Mouse (Mus musculus): ENCODE data around the gene Sec14l2. TPM values are rescaled to one million over a fixed set of nuclear protein-coding genes. Genes with fewer than 3 reads are reported as not detected.
"Not testable (repeated sequence)": the region's sequence is repeated elsewhere in the genome, so short reads cannot be mapped to it uniquely, and the experiment has no call there.

Sec14l2 gene
- polyA plus RNA-seq, 1 experiment from 2014 or later = 3.2 TPM

GRCm38 (mm10) chr11:4148120-4148519 is 24.9 kb upstream of the Sec14l2 start:
- WGBS = 88% methylated on average over 5 of the region's 5 CpGs
- Histone ChIP-seq H3K36me3 (peaks cover 44% of the 10 kb centered on the region), H3K9me3 (no peaks in the 10 kb centered on the region), H3K4me3 (replicated peaks) (no peak overlapping the region), H3K27me3 (no peaks in the 10 kb centered on the region), H3K4me2 (no peak overlapping the region), H3K9ac (replicated peaks) (no peak overlapping the region), H3K27ac (no peak overlapping the region), H3K4me1 (replicated peaks) (no peaks in the 10 kb centered on the region)
- no peak for ATAC-seq (ENCODE audit: insufficient number of reproducible peaks, insufficient read depth, low FRiP score, low TSS enrichment, low read depth)

GRCm38 (mm10) chr11:4147098-4147497 is 23.9 kb upstream of the Sec14l2 start:
- H3K9me3 ChIP-seq = no peaks in the 10 kb centered on the region
- no peak overlapping the region for H3K4me2 ChIP-seq
- no peak overlapping the region for H3K27ac ChIP-seq
- ATAC-seq (ENCODE audit: insufficient number of reproducible peaks, insufficient read depth, low FRiP score, low TSS enrichment, low read depth) = no peak
- H3K9ac ChIP-seq (replicated peaks) = no peak overlapping the region
- no peaks in the 10 kb centered on the region for H3K4me1 ChIP-seq (replicated peaks)
- no peak overlapping the region for H3K4me3 ChIP-seq (replicated peaks)
- 79% methylated on average over 10 of the region's 10 CpGs for WGBS
- peaks cover 55% of the 10 kb centered on the region for H3K36me3 ChIP-seq
- no peaks in the 10 kb centered on the region for H3K27me3 ChIP-seq

DNA sequence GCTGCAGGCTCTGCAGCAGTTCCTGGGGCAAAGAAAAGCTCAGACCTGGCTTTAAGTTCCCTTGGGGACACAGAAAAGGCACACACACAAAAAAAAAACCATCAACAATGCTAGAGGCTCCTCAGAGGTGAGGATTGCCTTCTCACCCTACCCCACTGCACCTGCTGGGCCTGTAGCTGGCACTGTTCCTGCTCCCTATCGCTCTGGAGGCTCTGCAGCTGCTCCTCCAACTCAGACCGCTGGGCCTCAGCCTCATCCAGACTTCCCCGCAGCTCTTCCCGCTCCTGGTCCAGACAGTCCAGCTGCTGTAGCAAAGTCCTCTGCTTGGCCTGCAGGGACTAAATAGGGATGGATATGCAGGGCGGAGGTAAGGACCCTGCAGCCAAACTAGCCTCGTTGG is 23.2 kb upstream of the Sec14l2 start:
- H3K36me3 ChIP-seq = peaks cover 59% of the 10 kb centered on the region
- H3K27me3 ChIP-seq = no peaks in the 10 kb centered on the region
- H3K4me1 ChIP-seq (replicated peaks) = no peaks in the 10 kb centered on the region
- H3K4me3 ChIP-seq (replicated peaks) = no peak overlapping the region
- WGBS = 81% methylated on average over 6 of the region's 6 CpGs
- no peaks in the 10 kb centered on the region for H3K9me3 ChIP-seq
- no peak for ATAC-seq (ENCODE audit: insufficient number of reproducible peaks, insufficient read depth, low FRiP score, low TSS enrichment, low read depth)
- 0 out of 2 replicates have a peak overlapping the region, but pooled peaks have one; percentile 27 for H3K9ac ChIP-seq (replicated peaks)
- H3K4me2 ChIP-seq = no peak overlapping the region
- no peak overlapping the region for H3K27ac ChIP-seq

DNA sequence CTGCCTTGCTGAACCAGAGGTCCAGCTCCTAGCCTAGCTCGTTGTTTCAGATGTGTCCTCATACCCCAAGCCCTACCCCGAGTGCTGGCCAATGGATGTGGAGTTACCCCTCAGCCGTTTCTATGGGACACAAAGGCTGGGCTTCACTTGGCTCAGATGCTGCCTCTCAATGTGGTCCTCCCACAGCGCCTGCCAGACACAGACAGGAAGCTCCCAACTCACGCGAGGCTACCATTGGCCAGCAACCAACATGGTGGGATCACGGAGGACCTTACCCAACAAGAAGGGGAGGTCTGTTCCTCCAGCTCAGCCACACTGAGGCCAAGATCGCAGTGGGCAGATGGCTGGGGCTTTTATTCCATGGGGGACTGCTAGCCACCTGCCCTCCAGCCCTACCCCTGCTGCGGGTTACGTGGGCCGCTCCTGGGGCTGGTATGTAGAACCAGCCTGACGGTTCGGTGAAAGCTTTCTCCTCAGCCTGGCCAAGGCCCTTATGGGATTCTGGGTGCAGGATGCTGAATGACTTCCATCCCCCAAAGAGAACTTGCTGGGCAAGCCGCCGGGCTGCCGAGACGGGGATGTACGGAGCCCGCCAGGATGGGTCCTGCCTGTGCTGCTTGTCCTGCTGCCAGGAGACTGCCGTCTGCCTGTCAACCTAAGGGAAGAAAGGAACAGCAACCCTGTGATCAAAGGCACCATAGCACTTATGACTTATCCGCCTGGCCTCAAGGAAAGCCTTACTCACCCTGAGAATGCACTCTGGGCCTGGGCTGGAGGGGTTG is 20.3 kb upstream of the Sec14l2 start:
- no peak overlapping the region for H3K27ac ChIP-seq
- ATAC-seq (ENCODE audit: insufficient number of reproducible peaks, insufficient read depth, low FRiP score, low TSS enrichment, low read depth) = no peak
- no peak overlapping the region for H3K9ac ChIP-seq (replicated peaks)
- H3K4me3 ChIP-seq (replicated peaks) = no peak overlapping the region
- no peak overlapping the region for H3K4me2 ChIP-seq
- H3K27me3 ChIP-seq = no peaks in the 10 kb centered on the region
- peaks cover 80% of the 10 kb centered on the region for H3K36me3 ChIP-seq
- no peaks in the 10 kb centered on the region for H3K9me3 ChIP-seq
- WGBS = 87% methylated on average over 21 of the region's 21 CpGs
- no peaks in the 10 kb centered on the region for H3K4me1 ChIP-seq (replicated peaks)

- no peaks in the 10 kb centered on the region for H3K9me3 ChIP-seq
- no peak for ATAC-seq (ENCODE audit: insufficient number of reproducible peaks, insufficient read depth, low FRiP score, low TSS enrichment, low read depth)
- no peak overlapping the region for H3K9ac ChIP-seq (replicated peaks)
- no peak overlapping the region for H3K4me3 ChIP-seq (replicated peaks)
- no peak overlapping the region for H3K27ac ChIP-seq
- H3K4me1 ChIP-seq (replicated peaks) = no peaks in the 10 kb centered on the region
- H3K4me2 ChIP-seq = no peak overlapping the region
- WGBS = 87% methylated on average over 4 of the region's 4 CpGs
- no peaks in the 10 kb centered on the region for H3K27me3 ChIP-seq
- peaks cover 81% of the 10 kb centered on the region for H3K36me3 ChIP-seq
Observed at GRCm38 (mm10) chr11:4142352-4142751, 19.1 kb upstream of the Sec14l2 start.

- no peak for ATAC-seq (ENCODE audit: insufficient number of reproducible peaks, insufficient read depth, low FRiP score, low TSS enrichment, low read depth)
- H3K4me2 ChIP-seq = no peak overlapping the region
- no peaks in the 10 kb centered on the region for H3K27me3 ChIP-seq
- peaks cover 4% of the 10 kb centered on the region; the same call in 1 of the 2 replicates for H3K4me1 ChIP-seq (replicated peaks)
- H3K36me3 ChIP-seq = peaks cover 89% of the 10 kb centered on the region
- H3K4me3 ChIP-seq (replicated peaks) = no peak overlapping the region
- no peak overlapping the region for H3K9ac ChIP-seq (replicated peaks)
- no peaks in the 10 kb centered on the region for H3K9me3 ChIP-seq
- no peak overlapping the region for H3K27ac ChIP-seq
Observed at GRCm38 (mm10) chr11:4141505-4141904, 18.3 kb upstream of the Sec14l2 start.

DNA sequence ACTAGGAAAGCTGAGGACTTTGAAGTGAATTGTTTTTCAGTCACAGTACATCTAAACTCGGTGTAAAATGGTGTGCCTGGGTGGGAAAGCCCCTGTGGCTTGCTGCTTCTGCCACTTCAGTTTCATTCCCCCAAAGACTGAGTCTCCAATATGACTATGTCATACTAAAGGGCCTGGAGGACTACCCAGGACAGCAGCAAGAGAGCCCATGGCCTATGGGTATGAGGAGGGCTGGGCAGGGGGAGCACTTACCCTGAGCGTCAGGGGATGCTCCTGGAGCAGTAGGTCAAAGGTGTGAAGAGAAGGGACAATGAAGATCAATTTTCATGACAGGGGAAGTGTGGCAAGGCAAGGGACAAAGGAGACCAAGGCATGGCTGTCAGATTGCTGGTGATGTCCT is 15.7 kb upstream of the Sec14l2 start:
- no peak overlapping the region for H3K4me2 ChIP-seq
- no peak for ATAC-seq (ENCODE audit: insufficient number of reproducible peaks, insufficient read depth, low FRiP score, low TSS enrichment, low read depth)
- peaks cover 74% of the 10 kb centered on the region for H3K36me3 ChIP-seq
- H3K4me3 ChIP-seq (replicated peaks) = no peak overlapping the region
- H3K4me1 ChIP-seq (replicated peaks) = peaks cover 13% of the 10 kb centered on the region
- WGBS = 58% methylated on average over 2 of the region's 2 CpGs
- H3K27ac ChIP-seq = no peak overlapping the region
- H3K9ac ChIP-seq (replicated peaks) = no peak overlapping the region
- no peaks in the 10 kb centered on the region for H3K27me3 ChIP-seq
- no peaks in the 10 kb centered on the region for H3K9me3 ChIP-seq

DNA sequence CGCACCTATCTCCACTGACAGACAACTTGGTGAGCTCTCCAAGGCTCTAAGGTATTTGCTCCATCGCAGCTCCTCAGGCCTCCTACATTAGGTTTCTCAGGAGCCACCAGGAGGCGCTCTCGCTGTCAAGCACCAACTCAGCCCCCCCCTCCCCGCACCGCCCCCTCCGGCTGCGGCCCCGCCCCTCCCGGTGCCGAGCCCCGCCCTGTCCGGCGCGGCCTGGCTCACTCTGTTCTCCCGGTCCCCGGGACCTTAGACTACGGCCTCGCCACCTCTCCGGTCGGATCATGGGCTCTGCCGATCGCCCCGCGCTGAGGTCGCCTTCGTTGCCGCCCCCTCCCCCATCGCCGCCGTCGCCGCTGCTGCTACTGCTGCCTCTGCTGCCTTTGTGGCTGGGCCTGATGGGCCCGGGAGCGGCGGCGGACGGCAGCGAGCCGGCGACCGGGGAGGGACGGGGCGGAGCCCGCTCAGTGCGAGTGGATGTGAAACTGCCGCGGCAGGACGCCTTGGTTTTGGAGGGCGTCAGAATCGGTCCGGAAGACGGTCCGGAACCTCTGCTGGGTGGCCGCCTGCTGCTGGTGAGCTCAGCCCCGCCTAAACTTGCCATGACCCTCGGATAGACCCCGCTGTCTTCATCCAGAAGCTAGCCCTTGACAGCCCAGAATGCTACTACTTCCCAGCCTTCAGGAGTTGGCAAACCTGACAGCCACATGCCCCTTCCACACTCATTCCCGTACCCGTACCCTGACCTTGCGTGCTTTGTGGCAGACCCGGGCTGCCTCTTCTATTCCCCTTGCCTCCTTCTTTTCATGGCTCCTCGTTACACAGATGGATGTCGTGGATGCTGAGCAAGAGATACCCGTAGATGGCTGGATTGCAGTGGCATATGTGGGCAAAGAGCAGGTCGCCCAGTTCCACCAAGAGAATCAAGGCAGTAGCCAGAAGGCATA is 12.0 kb upstream of the Sec14l2 start, which contains the start of gene Rnf215:
TSS of gene Rnf215 (plus strand) at position 217 of the 950 bp plus-strand sequence.
- Histone ChIP-seq H3K36me3 (peaks cover 37% of the 10 kb centered on the region), H3K4me3 (replicated peaks) (peak within 1 kb of the TSS; percentile 83), H3K27ac (peak within 1 kb of the TSS; percentile 75; the same call in 1 of the 2 replicates), H3K4me1 (replicated peaks) (peaks cover 13% of the 10 kb centered on the region), H3K27me3 (no peaks in the 10 kb centered on the region), H3K9me3 (peaks cover 5% of the 10 kb centered on the region; the same call in 1 of the 2 replicates), H3K9ac (replicated peaks) (peak within 1 kb of the TSS; percentile 91), H3K4me2 (peak within 1 kb of the TSS; percentile 84)
- ATAC-seq (ENCODE audit: insufficient number of reproducible peaks, insufficient read depth, low FRiP score, low TSS enrichment, low read depth) = peak; percentile 89
- WGBS = 2% methylated on average over 60 of the region's 66 CpGs

GRCm38 (mm10) chr11:4134400-4134799 is 11.2 kb upstream of the Sec14l2 start:
- Histone ChIP-seq H3K36me3 (peaks cover 29% of the 10 kb centered on the region), H3K4me3 (replicated peaks) (peak overlapping the region; percentile 83; the same call in 1 of the 2 replicates), H3K27me3 (no peaks in the 10 kb centered on the region), H3K27ac (no peak overlapping the region), H3K4me2 (peak overlapping the region; percentile 84; the same call in 1 of the 2 replicates), H3K9me3 (peaks cover 5% of the 10 kb centered on the region; the same call in 1 of the 2 replicates), H3K4me1 (replicated peaks) (peaks cover 13% of the 10 kb centered on the region), H3K9ac (replicated peaks) (no peak overlapping the region)
- ATAC-seq (ENCODE audit: insufficient number of reproducible peaks, insufficient read depth, low FRiP score, low TSS enrichment, low read depth) = 0 out of 2 replicates have a peak, but pooled peaks have one; percentile 15
- WGBS = 54% methylated on average over 6 of the region's 6 CpGs

GRCm38 (mm10) chr11:4133450-4133849 is 10.2 kb upstream of the Sec14l2 start:
- 52% methylated on average over 3 of the region's 3 CpGs for WGBS
- no peak for ATAC-seq (ENCODE audit: insufficient number of reproducible peaks, insufficient read depth, low FRiP score, low TSS enrichment, low read depth)
- Histone ChIP-seq H3K36me3 (peaks cover 20% of the 10 kb centered on the region), H3K4me1 (replicated peaks) (peaks cover 13% of the 10 kb centered on the region), H3K27me3 (no peaks in the 10 kb centered on the region), H3K4me2 (no peak overlapping the region), H3K27ac (no peak overlapping the region), H3K9me3 (peaks cover 5% of the 10 kb centered on the region; the same call in 1 of the 2 replicates), H3K4me3 (replicated peaks) (no peak overlapping the region), H3K9ac (replicated peaks) (no peak overlapping the region)

- H3K9ac ChIP-seq (replicated peaks); H3K27me3 ChIP-seq; H3K27ac ChIP-seq; H3K4me3 ChIP-seq (replicated peaks); H3K36me3 ChIP-seq; H3K4me1 ChIP-seq (replicated peaks); H3K4me2 ChIP-seq; ATAC-seq (ENCODE audit: insufficient number of reproducible peaks, insufficient read depth, low FRiP score, low TSS enrichment, low read depth): not testable (repeated sequence)
- 96% methylated on average over 4 of the region's 4 CpGs for WGBS
- peaks cover 13% of the 10 kb centered on the region; the same call in 1 of the 2 replicates for H3K9me3 ChIP-seq
Observed at GRCm38 (mm10) chr11:4128461-4128860, 5.2 kb upstream of the Sec14l2 start.
